Mouse (Mus musculus) neural tube, embryonic 13.5 days (tissue): Measurements from ENCODE around the gene Tmtc4. TPM values are rescaled to one million over a fixed set of nuclear protein-coding genes. Genes with fewer than 3 reads are reported as not detected.
A peak's percentile ranks its signal among the peaks of the same experiment; 100 is the strongest.

Source experiments
- ATAC-seq: fragments of 200-750 bp; cut with Nextera tagmentation; 2 replicates; pipeline ENCODE4 v1.8.0; 2017; ENCODE audit warnings: low read depth, mild to moderate bottlenecking, moderate TSS enrichment, moderate library complexity
- H3K27ac ChIP-seq: fragments of 300-500 bp; sonication (generic); replicated peaks from 2 replicates; pipeline ENCODE4 v1.5.1; 2015; ENCODE audit warnings: moderate library complexity, mild to moderate bottlenecking, inconsistent platforms
- H3K27me3 ChIP-seq: fragments of 300-500 bp; sonication (generic); 2 replicates; pipeline ENCODE4 v1.6.1; 2015; ENCODE audit warnings: mild to moderate bottlenecking, inconsistent platforms
- H3K36me3 ChIP-seq: fragments of 300-500 bp; sonication (generic); 2 replicates; pipeline ENCODE4 v1.6.1; 2015; ENCODE audit warnings: mild to moderate bottlenecking, inconsistent platforms
- H3K4me1 ChIP-seq: fragments of 300-500 bp; sonication (generic); replicated peaks from 2 replicates; pipeline ENCODE4 v1.6.1; 2015; ENCODE audit warnings: inconsistent platforms
- H3K4me2 ChIP-seq: fragments of 300-500 bp; sonication (generic); 2 replicates; pipeline ENCODE4 v1.6.1; 2015; ENCODE audit warnings: inconsistent platforms, mild to moderate bottlenecking, moderate library complexity
- H3K4me3 ChIP-seq: fragments of 300-500 bp; sonication (generic); 2 replicates; pipeline ENCODE4 v1.5.1; 2015; ENCODE audit warnings: mild to moderate bottlenecking, inconsistent platforms
- H3K9ac ChIP-seq: fragments of 300-500 bp; sonication (generic); 2 replicates; pipeline ENCODE4 v1.6.1; 2015; ENCODE audit warnings: moderate library complexity, mild to moderate bottlenecking, inconsistent platforms
- H3K9me3 ChIP-seq: fragments of 300-500 bp; sonication (generic); 2 replicates; pipeline ENCODE4 v1.6.1; 2016; ENCODE audit warnings: inconsistent platforms
- WGBS: fragments of 180-500 bp; shearing (Covaris S2); methylation state at CpG from one replicate; pipeline ENCODE4 v1.1.7; 2015; 5-methylcytosine and 5-hydroxymethylcytosine counted together
- polyA plus RNA-seq: library from polyadenylated mRNA; unstranded; fragments of >200 nt; fragmentation: Nextera tagmentation; extraction: Ambion mirVana; gene quantifications from 2 replicates; pipeline ENCODE4 v1.2.1, GENCODE M21; 2015

Tmtc4 gene
- polyA plus RNA-seq, 1 experiment from 2014 or later: 57.0 TPM

GRCm38 (mm10) chr14:122881699-122882098 lies 102.1 kb downstream of the Tmtc4 start:
- peak overlapping the region; percentile 17; the same call in 1 of the 2 replicates for H3K9ac ChIP-seq
- H3K4me3 ChIP-seq: no peak overlapping the region
- peaks cover 34% of the 10 kb centered on the region for H3K4me1 ChIP-seq
- no peaks in the 10 kb centered on the region for H3K9me3 ChIP-seq
- no peaks in the 10 kb centered on the region for H3K36me3 ChIP-seq
- 29% methylated on average over 2 of the region's 2 CpGs for WGBS
- no peak for ATAC-seq
- peaks cover 11% of the 10 kb centered on the region; the same call in 1 of the 2 replicates for H3K27me3 ChIP-seq
- H3K27ac ChIP-seq: peak overlapping the region; percentile 72
- no peak overlapping the region for H3K4me2 ChIP-seq

DNA sequence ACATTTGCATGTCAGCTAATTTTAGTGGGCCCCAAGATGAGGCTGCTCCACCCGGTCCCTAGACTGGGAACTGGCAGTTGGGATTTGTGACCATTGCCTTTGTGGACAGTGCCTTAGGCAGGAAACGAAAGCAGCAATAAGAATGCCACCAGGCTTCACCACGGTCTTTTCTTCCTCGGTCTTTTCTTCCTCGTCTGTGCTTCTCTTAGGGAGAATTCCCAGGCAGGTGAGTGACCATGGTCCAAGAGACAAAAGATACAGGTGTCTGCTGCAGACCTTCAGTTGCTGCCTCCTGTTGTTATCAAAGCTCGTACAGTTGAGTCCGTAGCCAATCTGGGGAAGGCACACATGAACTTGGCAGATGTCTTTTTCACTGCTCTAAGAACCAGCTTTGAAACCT lies 103.5 kb downstream of the Tmtc4 start:
- Histone ChIP-seq H3K9ac (no peak overlapping the region), H3K27ac (no peak overlapping the region), H3K4me1 (peaks cover 41% of the 10 kb centered on the region), H3K4me3 (no peak overlapping the region), H3K9me3 (no peaks in the 10 kb centered on the region), H3K4me2 (no peak overlapping the region), H3K36me3 (no peaks in the 10 kb centered on the region), H3K27me3 (peaks cover 11% of the 10 kb centered on the region; the same call in 1 of the 2 replicates)
- no peak for ATAC-seq
- 58% methylated on average over 7 of the region's 7 CpGs for WGBS

DNA sequence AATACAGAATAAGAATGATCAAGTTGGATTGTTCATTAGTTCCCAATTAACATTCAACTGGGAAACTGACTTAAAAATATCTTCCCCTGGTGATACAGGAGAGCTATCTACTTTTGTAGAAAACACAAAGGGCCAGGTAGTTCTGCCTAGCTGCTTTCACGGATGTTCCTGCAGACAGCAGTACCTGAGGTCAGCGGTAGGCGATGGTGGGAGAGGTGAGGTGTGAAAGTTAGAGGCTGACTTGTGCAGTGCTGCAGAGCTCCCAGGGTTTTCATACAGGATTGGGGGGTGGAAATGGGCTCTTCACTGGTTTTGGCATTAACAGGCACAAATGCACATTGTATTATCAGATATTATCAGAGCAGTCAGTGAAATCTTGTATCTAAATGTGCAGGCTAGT lies 106.0 kb downstream of the Tmtc4 start:
- no peak overlapping the region for H3K4me3 ChIP-seq
- 88% methylated on average over 3 of the region's 3 CpGs for WGBS
- no peak overlapping the region for H3K27ac ChIP-seq
- no peaks in the 10 kb centered on the region for H3K9me3 ChIP-seq
- peaks cover 26% of the 10 kb centered on the region for H3K27me3 ChIP-seq
- no peak for ATAC-seq
- H3K4me1 ChIP-seq: peaks cover 45% of the 10 kb centered on the region
- no peak overlapping the region for H3K4me2 ChIP-seq
- H3K9ac ChIP-seq: no peak overlapping the region
- no peaks in the 10 kb centered on the region for H3K36me3 ChIP-seq

- Histone ChIP-seq H3K4me1 (peaks cover 45% of the 10 kb centered on the region), H3K36me3 (no peaks in the 10 kb centered on the region), H3K27ac (no peak overlapping the region), H3K9ac (no peak overlapping the region), H3K27me3 (peaks cover 26% of the 10 kb centered on the region), H3K9me3 (no peaks in the 10 kb centered on the region), H3K4me2 (no peak overlapping the region), H3K4me3 (no peak overlapping the region)
- 0 out of 2 replicates have a peak, but pooled peaks have one; percentile 20 for ATAC-seq
- WGBS: 62% methylated on average over 7 of the region's 7 CpGs
Observed at GRCm38 (mm10) chr14:122876723-122877122, 107.1 kb downstream of the Tmtc4 start.

DNA sequence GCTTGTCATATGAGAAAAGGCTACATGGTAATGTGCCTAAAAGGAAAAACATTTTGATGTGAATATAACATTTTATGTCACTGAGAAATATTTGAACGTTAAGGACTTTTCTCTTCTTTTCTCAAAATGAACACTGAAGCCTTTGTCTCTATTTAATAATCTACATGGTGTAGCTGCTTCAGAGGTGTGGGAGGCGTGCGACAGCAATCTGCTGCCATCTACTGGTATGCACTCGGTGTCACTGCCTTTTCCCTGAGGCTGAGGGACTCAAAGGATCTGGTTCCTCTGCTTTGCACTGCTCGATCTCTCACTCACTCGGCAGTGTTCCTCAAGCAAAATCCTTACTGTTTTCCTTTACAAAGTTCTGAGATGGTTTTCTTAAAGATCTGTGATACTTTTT lies 107.7 kb downstream of the Tmtc4 start:
- H3K27ac ChIP-seq: no peak overlapping the region

GRCm38 (mm10) chr14:122875636-122876035 lies 108.2 kb downstream of the Tmtc4 start:
- Histone ChIP-seq H3K4me1 (peaks cover 54% of the 10 kb centered on the region), H3K4me2 (no peak overlapping the region), H3K9me3 (no peaks in the 10 kb centered on the region), H3K36me3 (no peaks in the 10 kb centered on the region), H3K27me3 (peaks cover 26% of the 10 kb centered on the region), H3K4me3 (no peak overlapping the region), H3K9ac (peak overlapping the region; percentile 52), H3K27ac (peak overlapping the region; percentile 52)
- 29% methylated on average over 6 of the region's 6 CpGs for WGBS
- ATAC-seq: peak; percentile 37; the same call in 1 of the 2 replicates

More for the DNA sequence above, 107.7 kb downstream of the Tmtc4 start:
- H3K9ac ChIP-seq: 0 out of 2 replicates have a peak overlapping the region, but pooled peaks have one; percentile 52
- H3K4me3 ChIP-seq: no peak overlapping the region
- peaks cover 26% of the 10 kb centered on the region for H3K27me3 ChIP-seq
- H3K36me3 ChIP-seq: no peaks in the 10 kb centered on the region
- H3K4me1 ChIP-seq: peaks cover 49% of the 10 kb centered on the region
- H3K9me3 ChIP-seq: no peaks in the 10 kb centered on the region
- ATAC-seq: peak; percentile 91
- no peak overlapping the region for H3K4me2 ChIP-seq
- 3% methylated on average over 6 of the region's 6 CpGs for WGBS

- Histone ChIP-seq H3K27me3 (peaks cover 22% of the 10 kb centered on the region), H3K4me2 (no peak overlapping the region), H3K27ac (peak overlapping the region; percentile 52), H3K9me3 (no peaks in the 10 kb centered on the region), H3K4me1 (peaks cover 54% of the 10 kb centered on the region), H3K9ac (peak overlapping the region; percentile 52; the same call in 1 of the 2 replicates), H3K36me3 (no peaks in the 10 kb centered on the region), H3K4me3 (no peak overlapping the region)
- WGBS: 45% methylated on average over 8 of the region's 8 CpGs
- no peak for ATAC-seq
Observed at GRCm38 (mm10) chr14:122875056-122875455, 108.8 kb downstream of the Tmtc4 start.

- peaks cover 22% of the 10 kb centered on the region for H3K27me3 ChIP-seq
- H3K4me2 ChIP-seq: no peak overlapping the region
- no peak for ATAC-seq
- peaks cover 59% of the 10 kb centered on the region for H3K4me1 ChIP-seq
- no peak overlapping the region for H3K27ac ChIP-seq
- 80% methylated on average over 6 of the region's 6 CpGs for WGBS
- H3K4me3 ChIP-seq: no peak overlapping the region
- no peaks in the 10 kb centered on the region for H3K36me3 ChIP-seq
- no peak overlapping the region for H3K9ac ChIP-seq
- no peaks in the 10 kb centered on the region for H3K9me3 ChIP-seq
Observed at GRCm38 (mm10) chr14:122872612-122873011, 111.2 kb downstream of the Tmtc4 start.

GRCm38 (mm10) chr14:122871841-122872580 lies 111.8 kb downstream of the Tmtc4 start:
- ATAC-seq: peak; percentile 64
- Histone ChIP-seq H3K9ac (no peak overlapping the region), H3K4me2 (no peak overlapping the region), H3K27ac (no peak overlapping the region), H3K27me3 (peaks cover 22% of the 10 kb centered on the region), H3K9me3 (no peaks in the 10 kb centered on the region), H3K36me3 (no peaks in the 10 kb centered on the region), H3K4me3 (no peak overlapping the region), H3K4me1 (peaks cover 59% of the 10 kb centered on the region)
- 18% methylated on average over 4 of the region's 4 CpGs for WGBS

- no peak overlapping the region for H3K9ac ChIP-seq
- ATAC-seq: no peak
- 46% methylated on average over 6 of the region's 6 CpGs for WGBS
Observed at GRCm38 (mm10) chr14:122869831-122870230, 114.0 kb downstream of the Tmtc4 start.

More at GRCm38 (mm10) chr14:122869831-122870230, 114.0 kb downstream of the Tmtc4 start:
- no peak overlapping the region for H3K4me3 ChIP-seq
- no peaks in the 10 kb centered on the region for H3K36me3 ChIP-seq
- H3K4me1 ChIP-seq: peaks cover 47% of the 10 kb centered on the region
- no peaks in the 10 kb centered on the region for H3K9me3 ChIP-seq
- no peak overlapping the region for H3K4me2 ChIP-seq
- H3K27me3 ChIP-seq: peaks cover 22% of the 10 kb centered on the region
- H3K27ac ChIP-seq: no peak overlapping the region
